Mouse (Mus musculus) CD4-positive, CD25-positive, alpha-beta regulatory T cell, adult 2 months (primary cell): ENCODE results near the gene Sftpd.

Source experiments
- DNase-seq: peaks from one replicate; pipeline ENCODE4 v3.0.0-alpha.2; 2012; ENCODE audit warnings: low read depth, low spot score

The Sftpd gene

GRCm38 (mm10) chr14:41185059-41185821 lies at the start of gene Sftpd:
Gene Sftpd, minus strand, starts transcription at chr14:41185149.
- no peak for DNase-seq

GRCm38 (mm10) chr14:41198037-41198730 lies 13.2 kb upstream of the Sftpd start:
- DNase-seq: no peak

GRCm38 (mm10) chr14:41189496-41189895 lies 4.5 kb upstream of the Sftpd start:
- DNase-seq: no peak

- no peak for DNase-seq
Observed at GRCm38 (mm10) chr14:41174802-41175201, 10.1 kb downstream of the Sftpd start.

GRCm38 (mm10) chr14:41170514-41170913 lies 14.4 kb downstream of the Sftpd start:
- DNase-seq: no peak

DNA sequence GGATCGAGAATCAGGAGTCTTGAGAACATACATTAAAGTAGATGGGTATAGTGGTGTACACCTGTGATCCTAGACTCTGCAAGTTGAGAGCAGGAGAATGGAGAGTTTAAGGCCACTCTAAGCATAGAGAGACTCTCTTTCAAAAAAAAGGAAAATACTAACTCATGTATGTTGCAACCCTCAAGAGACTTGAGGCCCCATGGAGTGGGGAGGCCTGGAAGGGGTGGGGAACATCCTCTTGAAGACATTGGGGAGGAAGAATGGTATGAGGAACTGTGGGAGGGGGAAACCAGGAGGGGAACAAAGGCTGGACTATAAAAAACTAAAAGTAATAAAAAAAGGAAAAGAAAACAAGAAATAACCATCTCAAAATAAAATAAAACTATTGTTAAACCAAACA lies 16.4 kb downstream of the Sftpd start:
- DNase-seq: no peak

DNA sequence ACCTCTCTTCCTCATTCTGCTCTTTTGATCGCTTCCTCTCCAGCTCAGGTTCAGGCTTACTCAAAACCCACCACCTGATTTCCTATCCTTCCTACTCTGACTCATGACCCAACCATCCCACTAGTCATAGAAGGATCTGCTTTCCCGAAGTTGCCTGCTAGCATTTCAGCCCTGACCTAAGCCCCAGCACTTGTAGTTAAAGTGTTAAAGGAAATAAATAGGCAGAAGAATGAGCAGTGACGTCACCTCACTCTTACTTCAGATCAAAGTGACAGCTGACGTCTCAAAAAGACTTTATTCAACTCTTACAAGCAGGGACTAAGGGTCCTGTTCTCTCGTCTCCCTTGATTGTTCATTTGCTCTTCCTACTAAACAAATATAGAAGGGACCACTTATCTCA lies 17.7 kb downstream of the Sftpd start:
- DNase-seq: no peak

DNA sequence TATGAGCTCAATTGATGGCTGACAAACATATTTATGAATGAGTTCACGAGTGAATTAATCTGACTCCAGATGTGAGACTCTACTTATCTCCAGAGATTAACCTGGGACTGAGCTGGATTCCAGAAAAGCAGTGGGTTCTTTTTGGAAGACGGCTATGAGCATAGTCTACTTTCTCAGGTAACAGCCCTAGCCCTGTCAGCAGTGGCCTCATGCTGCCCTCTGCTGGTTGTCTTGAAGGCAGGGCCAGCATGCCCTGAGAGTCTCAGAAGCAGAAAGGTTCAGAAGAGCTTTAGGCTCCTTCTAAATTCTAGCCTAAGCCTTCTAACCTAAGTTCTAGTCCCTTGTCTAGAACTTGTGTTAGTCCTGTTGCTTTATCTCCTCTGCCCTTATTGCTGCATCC lies 22.3 kb downstream of the Sftpd start:
- no peak for DNase-seq

GRCm38 (mm10) chr14:41160743-41161142 lies 24.2 kb downstream of the Sftpd start:
- no peak for DNase-seq

DNA sequence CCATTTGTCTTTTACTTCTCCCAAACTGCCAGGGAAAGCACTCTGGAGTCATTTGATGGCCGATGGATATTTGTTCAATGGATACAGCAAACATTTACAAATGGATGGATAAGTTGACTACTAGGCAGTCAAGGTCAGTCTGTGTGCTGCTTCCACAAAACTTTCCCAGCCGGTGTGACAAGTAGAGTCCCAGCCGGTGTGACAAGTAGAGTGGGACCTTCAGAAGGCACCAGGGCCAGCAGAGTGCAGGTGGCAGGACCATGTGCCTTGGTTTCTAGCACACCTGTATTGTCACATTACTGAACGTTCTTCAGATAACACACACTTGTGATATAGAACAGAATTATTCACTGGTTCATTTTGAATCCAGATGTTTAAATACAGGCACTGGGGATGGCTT lies 24.9 kb downstream of the Sftpd start:
- DNase-seq: no peak

GRCm38 (mm10) chr14:41151220-41151898 lies 33.6 kb downstream of the Sftpd start, which contains the start of gene Mbl1:
Gene Mbl1, plus strand, starts transcription at chr14:41151458.
- no peak for DNase-seq

DNA sequence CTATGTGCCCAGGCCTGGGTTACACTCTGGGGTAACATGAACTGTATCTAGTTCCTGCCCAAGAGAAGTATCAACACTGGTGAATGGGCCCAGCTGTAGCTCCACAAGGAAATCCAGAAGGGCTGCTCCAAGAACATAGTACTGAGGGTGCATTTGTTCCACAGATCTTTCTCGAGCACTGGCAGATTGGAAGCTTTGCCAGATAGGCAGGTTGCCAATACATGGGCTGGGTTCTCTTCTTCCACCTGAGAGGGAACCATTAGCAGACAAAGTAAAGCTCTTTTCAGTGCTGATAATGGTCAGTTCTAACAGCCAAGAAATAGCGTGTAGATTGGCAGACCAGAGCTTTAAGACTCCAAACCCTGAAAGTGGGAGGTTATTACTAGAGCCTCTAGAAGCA lies 37.6 kb downstream of the Sftpd start:
- DNase-seq: no peak

DNA sequence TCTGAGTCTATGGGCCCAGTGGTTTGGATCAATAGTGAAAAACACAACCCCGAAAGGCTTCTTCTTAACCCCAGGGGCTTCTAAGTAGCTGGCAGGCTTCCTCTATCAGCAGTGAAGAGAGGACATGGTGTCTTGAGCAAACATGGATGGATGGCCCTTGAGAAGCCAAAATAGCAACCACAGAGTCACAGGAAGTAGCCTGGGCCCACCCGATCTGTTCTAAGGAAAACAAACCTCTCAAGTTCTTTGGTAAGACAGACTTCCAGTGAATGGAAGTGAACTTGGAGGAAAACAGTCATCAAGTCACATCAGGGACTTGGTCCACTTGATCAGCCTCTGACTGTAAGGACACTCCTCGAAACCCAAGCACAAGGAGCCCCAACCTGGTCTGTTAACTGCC lies 38.0 kb downstream of the Sftpd start:
- DNase-seq: no peak

GRCm38 (mm10) chr14:41146035-41146434 lies 38.9 kb downstream of the Sftpd start:
- no peak for DNase-seq

- no peak for DNase-seq
Observed at GRCm38 (mm10) chr14:41140686-41141085, 44.3 kb downstream of the Sftpd start.

DNA sequence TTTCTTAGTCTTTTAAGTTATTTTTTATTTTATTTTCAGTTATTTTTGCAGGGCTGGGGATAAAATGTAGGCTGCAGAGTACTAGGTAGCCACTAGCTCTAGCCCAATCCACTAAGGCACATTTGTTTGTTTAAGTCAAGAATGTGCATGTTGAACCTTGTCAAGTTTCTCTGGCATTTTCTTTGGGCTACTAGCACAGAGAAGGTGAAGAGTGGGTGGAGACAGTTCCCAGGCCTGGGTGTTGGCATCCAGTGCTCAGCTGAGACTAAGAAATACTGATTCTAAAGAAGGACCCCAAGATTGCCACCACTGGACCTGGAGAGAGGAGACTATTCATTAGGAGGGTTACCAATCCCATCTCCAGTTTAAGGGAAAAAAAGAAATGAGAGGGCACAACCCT lies 47.9 kb downstream of the Sftpd start:
- no peak for DNase-seq

GRCm38 (mm10) chr14:41131540-41131939 lies 53.4 kb downstream of the Sftpd start, which contains the start of gene Sftpa1:
Gene Sftpa1, plus strand, starts transcription at chr14:41131782.
- no peak for DNase-seq

- DNase-seq: no peak
Observed at GRCm38 (mm10) chr14:41127997-41128396, 57.0 kb downstream of the Sftpd start.

DNA sequence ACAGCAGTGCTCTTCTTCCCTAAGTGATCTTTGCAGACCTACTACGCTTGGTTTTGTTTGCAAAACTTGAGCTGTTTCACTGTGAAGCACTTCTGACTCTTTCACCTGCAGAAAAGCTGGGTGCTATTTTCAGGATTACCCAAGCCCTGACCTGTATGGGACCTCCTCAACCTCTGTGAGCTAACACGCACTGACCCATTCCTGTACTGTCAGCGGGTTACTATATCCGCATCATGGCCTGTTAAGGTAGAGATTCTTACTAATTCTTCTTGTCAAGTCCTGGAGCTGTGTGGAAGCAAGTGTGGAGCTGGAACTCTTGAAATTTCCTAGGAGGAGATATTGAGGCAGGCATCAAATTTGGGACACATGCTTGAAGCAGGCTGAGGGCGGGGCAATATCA lies 60.3 kb downstream of the Sftpd start:
- no peak for DNase-seq
